Mouse (Mus musculus) forebrain, embryonic 15.5 days (tissue): ENCODE results near the gene Gm49384. TPM values are rescaled to one million over a fixed set of nuclear protein-coding genes. Genes with fewer than 3 reads are reported as not detected.

Experiments used
- ATAC-seq: fragments of 200-750 bp; cut with Nextera tagmentation; replicated peaks from 2 replicates; pipeline ENCODE4 v1.8.0; 2017; ENCODE audit warnings: mild to moderate bottlenecking, moderate TSS enrichment, moderate library complexity
- H3K27ac ChIP-seq: fragments of 300-500 bp; sonication (generic); replicated peaks from 2 replicates; pipeline ENCODE4 v1.5.1; 2015; ENCODE audit warnings: mild to moderate bottlenecking, inconsistent platforms
- H3K27me3 ChIP-seq: fragments of 300-500 bp; sonication (generic); 2 replicates; pipeline ENCODE4 v1.6.1; 2015; ENCODE audit warnings: inconsistent platforms
- H3K36me3 ChIP-seq: fragments of 300-500 bp; sonication (generic); 2 replicates; pipeline ENCODE4 v1.6.1; 2015; ENCODE audit warnings: mild to moderate bottlenecking, inconsistent platforms
- H3K4me1 ChIP-seq: fragments of 300-500 bp; sonication (generic); 2 replicates; pipeline ENCODE4 v1.6.1; 2015; ENCODE audit warnings: inconsistent platforms
- H3K4me2 ChIP-seq: fragments of 300-500 bp; sonication (generic); replicated peaks from 2 replicates; pipeline ENCODE4 v1.6.1; 2015; ENCODE audit warnings: mild to moderate bottlenecking, inconsistent platforms
- H3K4me3 ChIP-seq: fragments of 300-500 bp; sonication (generic); 2 replicates; pipeline ENCODE4 v1.5.1; 2015; ENCODE audit warnings: mild to moderate bottlenecking, inconsistent platforms
- H3K9ac ChIP-seq: fragments of 300-500 bp; sonication (generic); replicated peaks from 2 replicates; pipeline ENCODE4 v1.6.1; 2015; ENCODE audit warnings: mild to moderate bottlenecking, inconsistent platforms
- H3K9me3 ChIP-seq: fragments of 300-500 bp; sonication (generic); 2 replicates; pipeline ENCODE4 v1.6.1; 2016; ENCODE audit warnings: inconsistent platforms
- WGBS: fragments of 180-500 bp; shearing (Covaris S2); methylation state at CpG from one replicate; pipeline ENCODE4 v1.1.7; 2015; ENCODE audit warnings: mixed read lengths; 5-methylcytosine and 5-hydroxymethylcytosine counted together
- polyA plus RNA-seq: library from polyadenylated mRNA; unstranded; fragments of >200 nt; fragmentation: Nextera tagmentation; extraction: Ambion mirVana; gene quantifications from 2 replicates; pipeline ENCODE4 v1.2.1, GENCODE M21; 2015

Gene Gm49384
- 18.1 and 19.3 TPM in 2 replicates for polyA plus RNA-seq

GRCm38 (mm10) chr12:69204052-69204833 lies at the start of gene Gm49384:
Gene Gm49384 (minus strand): TSS chr12:69204267.
- no peak within 1 kb of the TSS for H3K4me3 ChIP-seq
- 69% methylated on average over 16 of the region's 16 CpGs for WGBS
- ATAC-seq: peak; percentile 53

GRCm38 (mm10) chr12:69253806-69254205 lies 49.7 kb upstream of the Gm49384 start:
- H3K27me3 ChIP-seq: no peaks in the 10 kb centered on the region
- no peaks in the 10 kb centered on the region for H3K36me3 ChIP-seq
- WGBS: 83% methylated on average over 1 of the region's 1 CpGs
- H3K4me1 ChIP-seq: no peaks in the 10 kb centered on the region
- H3K9me3 ChIP-seq: no peaks in the 10 kb centered on the region
- no peak overlapping the region for H3K27ac ChIP-seq
- no peak overlapping the region for H3K9ac ChIP-seq
- ATAC-seq: no peak
- H3K4me3 ChIP-seq: no peak overlapping the region
- H3K4me2 ChIP-seq: no peak overlapping the region

More at GRCm38 (mm10) chr12:69204052-69204833, at the start of gene Gm49384:
- Histone ChIP-seq H3K9ac (no peak within 1 kb of the TSS), H3K4me1 (peaks cover 9% of the 10 kb centered on the region), H3K27ac (no peak within 1 kb of the TSS), H3K36me3 (peaks cover 11% of the 10 kb centered on the region; the same call in 1 of the 2 replicates), H3K4me2 (no peak within 1 kb of the TSS), H3K27me3 (no peaks in the 10 kb centered on the region), H3K9me3 (no peaks in the 10 kb centered on the region)

- H3K27ac ChIP-seq: no peak overlapping the region
- no peak overlapping the region for H3K4me2 ChIP-seq
- no peaks in the 10 kb centered on the region for H3K4me1 ChIP-seq
- H3K4me3 ChIP-seq: no peak overlapping the region
- H3K9me3 ChIP-seq: no peaks in the 10 kb centered on the region
- no peaks in the 10 kb centered on the region for H3K27me3 ChIP-seq
- ATAC-seq: no peak
- 69% methylated on average over 8 of the region's 8 CpGs for WGBS
- no peak overlapping the region for H3K9ac ChIP-seq
- H3K36me3 ChIP-seq: no peaks in the 10 kb centered on the region
Observed at GRCm38 (mm10) chr12:69250756-69251155, 46.7 kb upstream of the Gm49384 start.

GRCm38 (mm10) chr12:69249766-69250165 lies 45.7 kb upstream of the Gm49384 start:
- no peaks in the 10 kb centered on the region for H3K36me3 ChIP-seq
- no peak overlapping the region for H3K9ac ChIP-seq
- no peaks in the 10 kb centered on the region for H3K27me3 ChIP-seq
- no peak overlapping the region for H3K27ac ChIP-seq
- no peak overlapping the region for H3K4me2 ChIP-seq
- 91% methylated on average over 4 of the region's 4 CpGs for WGBS
- no peaks in the 10 kb centered on the region for H3K4me1 ChIP-seq
- no peak overlapping the region for H3K4me3 ChIP-seq
- H3K9me3 ChIP-seq: no peaks in the 10 kb centered on the region
- ATAC-seq: no peak

GRCm38 (mm10) chr12:69241771-69242431 lies 37.8 kb upstream of the Gm49384 start:
- Histone ChIP-seq H3K27ac (peak overlapping the region; percentile 81), H3K9me3 (no peaks in the 10 kb centered on the region), H3K4me3 (peak overlapping the region; percentile 90), H3K4me2 (peak overlapping the region; percentile 81), H3K36me3 (no peaks in the 10 kb centered on the region), H3K27me3 (no peaks in the 10 kb centered on the region), H3K9ac (peak overlapping the region; percentile 91), H3K4me1 (peaks cover 6% of the 10 kb centered on the region)
- under 1% methylated on average over 64 of the region's 64 CpGs for WGBS
- peak; percentile 91 for ATAC-seq

GRCm38 (mm10) chr12:69241405-69241770 lies 37.3 kb upstream of the Gm49384 start:
- Histone ChIP-seq H3K36me3 (no peaks in the 10 kb centered on the region), H3K27me3 (no peaks in the 10 kb centered on the region), H3K4me1 (peaks cover 6% of the 10 kb centered on the region), H3K4me2 (peak overlapping the region; percentile 81), H3K4me3 (peak overlapping the region; percentile 90), H3K9ac (peak overlapping the region; percentile 91), H3K27ac (peak overlapping the region; percentile 81), H3K9me3 (no peaks in the 10 kb centered on the region)
- no peak for ATAC-seq
- 3% methylated on average over 3 of the region's 3 CpGs for WGBS

- 68% methylated on average over 6 of the region's 6 CpGs for WGBS
- Histone ChIP-seq H3K36me3 (no peaks in the 10 kb centered on the region), H3K4me1 (peaks cover 6% of the 10 kb centered on the region), H3K9ac (peak within 1 kb of the TSS; percentile 91), H3K27me3 (no peaks in the 10 kb centered on the region), H3K4me3 (peak within 1 kb of the TSS; percentile 90), H3K27ac (peak within 1 kb of the TSS; percentile 81), H3K9me3 (no peaks in the 10 kb centered on the region), H3K4me2 (peak within 1 kb of the TSS; percentile 81)
- no peak for ATAC-seq
Observed at GRCm38 (mm10) chr12:69240876-69241275, 36.8 kb upstream of the Gm49384 start, which contains the start of gene Klhdc1. Gene Klhdc1 (plus strand): TSS chr12:69241176.

GRCm38 (mm10) chr12:69238284-69238683 lies 34.2 kb upstream of the Gm49384 start:
- Histone ChIP-seq H3K9ac (no peak overlapping the region), H3K4me3 (no peak overlapping the region), H3K27me3 (no peaks in the 10 kb centered on the region), H3K27ac (no peak overlapping the region), H3K36me3 (no peaks in the 10 kb centered on the region), H3K4me2 (no peak overlapping the region), H3K9me3 (no peaks in the 10 kb centered on the region), H3K4me1 (peaks cover 6% of the 10 kb centered on the region)
- 40% methylated on average over 3 of the region's 3 CpGs for WGBS
- ATAC-seq: no peak

- Histone ChIP-seq H3K4me2 (no peak overlapping the region), H3K27me3 (no peaks in the 10 kb centered on the region), H3K36me3 (no peaks in the 10 kb centered on the region), H3K9ac (no peak overlapping the region), H3K4me1 (no peaks in the 10 kb centered on the region), H3K27ac (no peak overlapping the region), H3K4me3 (no peak overlapping the region), H3K9me3 (no peaks in the 10 kb centered on the region)
- WGBS: 90% methylated on average over 6 of the region's 6 CpGs
- ATAC-seq: no peak
Observed at GRCm38 (mm10) chr12:69235782-69236181, 31.7 kb upstream of the Gm49384 start.

GRCm38 (mm10) chr12:69229251-69229650 lies 25.2 kb upstream of the Gm49384 start:
- H3K36me3 ChIP-seq: no peaks in the 10 kb centered on the region
- H3K27ac ChIP-seq: no peak overlapping the region
- H3K9me3 ChIP-seq: no peaks in the 10 kb centered on the region
- WGBS: 67% methylated on average over 2 of the region's 2 CpGs
- peaks cover 8% of the 10 kb centered on the region for H3K4me1 ChIP-seq
- no peak overlapping the region for H3K4me2 ChIP-seq
- H3K27me3 ChIP-seq: no peaks in the 10 kb centered on the region
- no peak overlapping the region for H3K9ac ChIP-seq
- ATAC-seq: no peak
- H3K4me3 ChIP-seq: no peak overlapping the region

- peak; percentile 98 for ATAC-seq
- H3K27ac ChIP-seq: peak within 1 kb of the TSS; percentile 58; the same call in 1 of the 2 replicates
- under 1% methylated on average over 37 of the region's 37 CpGs for WGBS
Observed at GRCm38 (mm10) chr12:69227776-69228466, 23.9 kb upstream of the Gm49384 start, which contains the start of gene Pole2. Gene Pole2 (minus strand): TSS chr12:69228195.

More at GRCm38 (mm10) chr12:69227776-69228466, 23.9 kb upstream of the Gm49384 start, which contains the start of gene Pole2:
- peak within 1 kb of the TSS; percentile 46 for H3K4me2 ChIP-seq
- H3K36me3 ChIP-seq: no peaks in the 10 kb centered on the region
- no peaks in the 10 kb centered on the region for H3K27me3 ChIP-seq
- H3K9me3 ChIP-seq: no peaks in the 10 kb centered on the region
- H3K4me1 ChIP-seq: peaks cover 8% of the 10 kb centered on the region
- peak within 1 kb of the TSS; percentile 60 for H3K4me3 ChIP-seq
- H3K9ac ChIP-seq: peak within 1 kb of the TSS; percentile 45; the same call in 1 of the 2 replicates
